Mouse (Mus musculus): ENCODE results near the gene Ppm1h. TPM values are rescaled to one million over a fixed set of nuclear protein-coding genes. Genes with fewer than 3 reads are reported as not detected.

Ppm1h gene
- total and polyA plus RNA-seq, 3 experiments, result 1.2 to 1.3 (median 1.3) TPM

GRCm38 (mm10) chr10:122716739-122717474, 38.3 kb downstream of the Ppm1h start:
- Histone ChIP-seq H3K27me3 (replicated peaks) (no peaks in the 10 kb centered on the region), H3K9me3 (replicated peaks; ENCODE audit: low read length) (no peaks in the 10 kb centered on the region), H3K27ac (ENCODE audit: insufficient read depth, low read depth) (no peak overlapping the region), H3K9ac (ENCODE audit: insufficient read depth, low read depth) (no peak overlapping the region), H3K79me2 (replicated peaks; ENCODE audit: control insufficient read depth, extremely low read depth, insufficient read depth, poor library complexity, severe bottlenecking) (no peaks in the 10 kb centered on the region), H3K36me3 (replicated peaks in 1 of 2; ENCODE audit: control insufficient read depth in 1 of 2, insufficient read depth in 1 of 2, low read length in 1 of 2) (no peaks in the 10 kb centered on the region), H3K4me2 (ENCODE audit: insufficient read depth, low read depth, poor library complexity, severe bottlenecking) (no peak overlapping the region), H3K4me3 (replicated peaks in 1 of 3; ENCODE audit: low read depth in 2 of 3, low read length in 2 of 3, poor library complexity in 1 of 3) (no peak overlapping the region), H3K4me1 (ENCODE audit: control insufficient read depth in 1 of 2, insufficient read depth in 2 of 2) (peaks cover 0 to 10% of the 10 kb centered on the region in 2 experiments; a peak in 2 of 4 replicates)
- no peak for TF ChIP-seq CHD2 (IDR thresholded peaks at IDR 0.05; ENCODE audit: low read length)
- in situ Hi-C loops (cut with MboI; ENCODE audit: low pct_ligation_motif_present, low pct_unique_long_range_greater_than_20kb, low sequenced_read_pairs), result no loop called here
- dilution Hi-C loops (cut with MboI; ENCODE audit: extremely low pct_ligation_motif_present, extremely low pct_unique_long_range_greater_than_20kb, low sequenced_read_pairs), result no loop called here
- DNase-seq (ENCODE audit: extremely low read depth), result no peak

DNA sequence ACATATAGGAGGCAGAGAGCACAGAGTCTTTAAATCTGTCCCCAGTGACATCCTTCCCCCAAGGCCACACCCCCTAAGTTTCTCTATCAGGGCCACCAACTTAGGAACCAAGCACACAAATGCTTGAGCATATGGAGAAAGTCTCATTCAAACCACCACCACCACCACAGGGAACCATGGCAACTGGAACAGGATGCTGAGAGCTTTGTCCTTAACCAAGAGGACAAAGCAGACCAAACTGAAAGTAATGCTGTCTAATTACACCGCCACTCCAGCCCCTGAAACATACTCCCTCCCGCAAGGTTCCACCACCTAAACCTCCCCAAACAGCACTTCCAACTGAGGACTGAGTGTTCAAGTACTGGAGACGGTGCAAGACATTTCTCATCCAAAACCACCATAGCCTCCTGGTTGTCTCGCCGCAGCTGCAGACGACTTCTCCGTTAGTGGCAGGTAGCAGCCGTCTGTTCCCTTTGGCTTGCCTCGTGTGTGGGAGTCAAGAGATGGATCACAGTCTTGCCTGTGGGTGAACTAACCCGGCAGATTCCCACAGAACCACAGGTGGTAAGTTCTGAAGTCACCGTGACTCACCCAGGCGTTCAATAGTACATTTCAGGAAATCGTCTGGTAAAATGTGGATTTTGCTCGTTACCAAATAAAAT, 39.3 kb downstream of the Ppm1h start:
- H3K9me3 ChIP-seq (replicated peaks; ENCODE audit: low read length), result no peaks in the 10 kb centered on the region
- no peak overlapping the region for H3K4me2 ChIP-seq (ENCODE audit: insufficient read depth, low read depth, poor library complexity, severe bottlenecking)
- H3K4me3 ChIP-seq (replicated peaks in 1 of 3; ENCODE audit: low read depth in 2 of 3, low read length in 2 of 3, poor library complexity in 1 of 3), result no peak overlapping the region
- TF ChIP-seq MEF2A (IDR thresholded peaks at IDR 0.05; ENCODE audit: borderline replicate concordance, low read depth, low read length), result no peak
- no peak for TF ChIP-seq PAX5 (IDR thresholded peaks at IDR 0.05; ENCODE audit: low read length)
- TF ChIP-seq E2F4 (IDR thresholded peaks at IDR 0.05; ENCODE audit: insufficient replicate concordance, low read depth, low read length), result no peak
- no peak for TF ChIP-seq ZMIZ1 (IDR thresholded peaks at IDR 0.05; ENCODE audit: low read depth, low read length)
- TF ChIP-seq CHD2 (IDR thresholded peaks at IDR 0.05; ENCODE audit: low read length), result no peak
- TF ChIP-seq USF1 (IDR thresholded peaks at IDR 0.05; ENCODE audit: low read depth, low read length), result no peak
- no peak for TF ChIP-seq HCFC1 (IDR thresholded peaks at IDR 0.05; ENCODE audit: low read depth, low read length)
- no peak for TF ChIP-seq POLR2AphosphoS2 (IDR thresholded peaks at IDR 0.05; ENCODE audit: low read depth, low read length)
- no peak for TF ChIP-seq ZKSCAN1 (IDR thresholded peaks at IDR 0.05; ENCODE audit: borderline replicate concordance, low read depth, low read length)
- no peak for TF ChIP-seq RAD21 (IDR thresholded peaks at IDR 0.05; ENCODE audit: low read depth, low read length)
- no peak for TF ChIP-seq UBTF (IDR thresholded peaks at IDR 0.05; ENCODE audit: low read depth, low read length)
- no peak for TF ChIP-seq CHD1 (IDR thresholded peaks at IDR 0.05; ENCODE audit: low read depth, low read length)
- H3K79me2 ChIP-seq (replicated peaks; ENCODE audit: control insufficient read depth, extremely low read depth, insufficient read depth, poor library complexity, severe bottlenecking), result no peaks in the 10 kb centered on the region
- no peak overlapping the region for H3K9ac ChIP-seq (ENCODE audit: insufficient read depth, low read depth)
- dilution Hi-C loops (cut with MboI; ENCODE audit: extremely low pct_ligation_motif_present, extremely low pct_unique_long_range_greater_than_20kb, low sequenced_read_pairs), result no loop called here
- H3K27ac ChIP-seq (ENCODE audit: insufficient read depth, low read depth), result no peak overlapping the region
- peaks cover 0 to 1% of the 10 kb centered on the region in 2 experiments; a peak in 1 of 4 replicates for H3K4me1 ChIP-seq (ENCODE audit: control insufficient read depth in 1 of 2, insufficient read depth in 2 of 2)
- in situ Hi-C loops (cut with MboI; ENCODE audit: low pct_ligation_motif_present, low pct_unique_long_range_greater_than_20kb, low sequenced_read_pairs), result no loop called here
- no peaks in the 10 kb centered on the region for H3K36me3 ChIP-seq (replicated peaks in 1 of 2; ENCODE audit: control insufficient read depth in 1 of 2, insufficient read depth in 1 of 2, low read length in 1 of 2)
- H3K27me3 ChIP-seq (replicated peaks), result no peaks in the 10 kb centered on the region
- no peak for DNase-seq (ENCODE audit: extremely low read depth)
